Mouse (Mus musculus) hindbrain, embryonic 11.5 days (tissue): Measurements from ENCODE around the gene Cacna1d. TPM values are rescaled to one million over a fixed set of nuclear protein-coding genes. Genes with fewer than 3 reads are reported as not detected.

Source experiments
- ATAC-seq: fragments of 200-750 bp; cut with Nextera tagmentation; 2 replicates; pipeline ENCODE4 v1.8.0; 2017; ENCODE audit warnings: mild to moderate bottlenecking, moderate TSS enrichment, moderate library complexity; ENCODE audit not compliant: low FRiP score
- DNase-seq: peaks from one replicate; pipeline ENCODE4 v3.0.0-alpha.2; 2015; ENCODE audit warnings: low spot score
- H3K27ac ChIP-seq: fragments of 300-500 bp; sonication (generic); 2 replicates; pipeline ENCODE4 v1.5.1; 2014; ENCODE audit warnings: mild to moderate bottlenecking, low read depth, low read length
- H3K27me3 ChIP-seq: fragments of 300-500 bp; sonication (generic); 2 replicates; pipeline ENCODE4 v1.6.1; 2014; ENCODE audit warnings: mild to moderate bottlenecking, low read length, moderate library complexity, mixed read lengths; ENCODE audit not compliant: control insufficient read depth, insufficient read depth
- H3K36me3 ChIP-seq: fragments of 300-500 bp; sonication (generic); 2 replicates; pipeline ENCODE4 v1.6.1; 2014; ENCODE audit warnings: mild to moderate bottlenecking, low read length, moderate library complexity, mixed read lengths; ENCODE audit not compliant: control insufficient read depth, insufficient read depth
- H3K4me1 ChIP-seq: fragments of 300-500 bp; sonication (generic); replicated peaks from 2 replicates; pipeline ENCODE4 v1.6.1; 2014; ENCODE audit warnings: low read length, mixed read lengths; ENCODE audit not compliant: control insufficient read depth, insufficient read depth
- H3K4me2 ChIP-seq: fragments of 300-500 bp; sonication (generic); replicated peaks from 2 replicates; pipeline ENCODE4 v1.6.1; 2014; ENCODE audit warnings: mild to moderate bottlenecking, low read depth, low read length
- H3K4me3 ChIP-seq: fragments of 300-500 bp; sonication (generic); 2 replicates; pipeline ENCODE4 v1.5.1; 2014; ENCODE audit warnings: low read depth, low read length
- H3K9ac ChIP-seq: fragments of 300-500 bp; sonication (generic); 2 replicates; pipeline ENCODE4 v1.6.1; 2014; ENCODE audit warnings: low read depth, low read length
- H3K9me3 ChIP-seq: fragments of 300-500 bp; sonication (generic); 2 replicates; pipeline ENCODE4 v1.6.1; 2016; ENCODE audit warnings: low read length; ENCODE audit not compliant: control insufficient read depth
- WGBS: fragments of 180-500 bp; shearing (Covaris S2); extraction: QIAGEN DNeasy Blood & Tissue Kit; methylation state at CpG from one replicate; pipeline ENCODE4 v1.1.7; 2014; 5-methylcytosine and 5-hydroxymethylcytosine counted together
- polyA plus RNA-seq: library from polyadenylated mRNA; unstranded; fragments of >200 nt; fragmentation: Nextera tagmentation; extraction: Ambion mirVana; gene quantifications from 2 replicates; pipeline ENCODE4 v1.2.1, GENCODE M21; 2014

The Cacna1d gene
- polyA plus RNA-seq, 1 experiment from 2014 or later: 2.9 TPM

- WGBS: 94% methylated on average over 8 of the region's 8 CpGs
- Histone ChIP-seq H3K4me2 (no peak overlapping the region), H3K4me1 (no peaks in the 10 kb centered on the region), H3K9me3 (no peaks in the 10 kb centered on the region), H3K36me3 (no peaks in the 10 kb centered on the region), H3K9ac (no peak overlapping the region), H3K27me3 (no peaks in the 10 kb centered on the region), H3K4me3 (no peak overlapping the region), H3K27ac (no peak overlapping the region)
- ATAC-seq (no peak), DNase-seq (no peak)
These were observed 219.4 kb downstream of the Cacna1d start for GRCm38 (mm10) chr14:30271856-30272255.

DNA sequence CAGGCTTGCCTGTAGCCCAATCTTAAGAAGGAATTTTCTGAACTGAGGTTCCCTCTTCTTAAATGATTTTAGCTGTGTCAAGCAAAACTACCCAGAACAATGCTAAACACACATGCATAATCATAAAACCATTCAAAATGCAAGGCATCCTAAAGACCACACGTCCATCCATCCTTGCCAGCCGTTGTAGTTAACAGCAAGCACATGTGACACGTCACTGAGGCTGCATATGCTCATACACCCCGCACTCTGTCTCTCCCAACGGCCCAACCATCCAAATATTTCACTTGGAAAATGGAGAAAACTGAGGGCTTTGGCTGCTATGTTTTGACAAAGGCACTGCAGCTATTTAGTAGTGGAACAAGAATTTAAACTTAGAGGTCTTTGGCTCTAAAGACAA is 220.9 kb downstream of the Cacna1d start:
- no peak overlapping the region for H3K4me2 ChIP-seq
- no peaks in the 10 kb centered on the region for H3K4me1 ChIP-seq
- no peaks in the 10 kb centered on the region for H3K36me3 ChIP-seq
- DNase-seq: no peak
- no peak overlapping the region for H3K4me3 ChIP-seq
- H3K9me3 ChIP-seq: no peaks in the 10 kb centered on the region
- 84% methylated on average over 5 of the region's 5 CpGs for WGBS
- H3K27ac ChIP-seq: no peak overlapping the region
- H3K9ac ChIP-seq: no peak overlapping the region
- ATAC-seq: no peak
- H3K27me3 ChIP-seq: no peaks in the 10 kb centered on the region

DNA sequence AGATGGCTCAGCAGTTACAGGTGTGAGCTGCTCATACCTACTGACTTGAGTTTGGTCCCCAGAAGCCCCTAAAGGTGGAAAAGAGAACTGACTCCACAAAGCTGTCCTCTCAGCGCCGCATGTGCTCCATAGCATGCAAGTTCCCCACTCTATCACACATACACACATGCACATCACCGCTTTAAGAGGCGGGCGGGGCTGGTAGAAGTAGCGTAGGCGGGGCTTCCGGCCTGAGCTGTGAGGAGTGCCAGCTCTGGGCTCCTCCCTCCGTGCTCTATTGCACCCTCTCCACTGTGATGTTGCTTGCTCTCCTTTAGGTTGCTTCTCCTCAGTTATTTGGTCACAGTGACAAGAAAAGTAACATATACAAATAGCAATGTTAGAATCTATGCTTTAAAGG is 225.5 kb downstream of the Cacna1d start:
- no peaks in the 10 kb centered on the region for H3K27me3 ChIP-seq
- no peaks in the 10 kb centered on the region for H3K9me3 ChIP-seq
- ATAC-seq (no peak), DNase-seq (no peak)
- H3K4me2 ChIP-seq: no peak overlapping the region
- H3K9ac ChIP-seq: no peak overlapping the region
- no peaks in the 10 kb centered on the region for H3K36me3 ChIP-seq
- H3K27ac ChIP-seq: no peak overlapping the region
- 82% methylated on average over 9 of the region's 9 CpGs for WGBS
- H3K4me3 ChIP-seq: no peak overlapping the region
- no peaks in the 10 kb centered on the region for H3K4me1 ChIP-seq

- Histone ChIP-seq H3K9me3 (no peaks in the 10 kb centered on the region), H3K9ac (no peak overlapping the region), H3K27ac (no peak overlapping the region), H3K4me1 (no peaks in the 10 kb centered on the region), H3K4me3 (no peak overlapping the region), H3K4me2 (no peak overlapping the region), H3K36me3 (no peaks in the 10 kb centered on the region), H3K27me3 (no peaks in the 10 kb centered on the region)
- ATAC-seq (no peak), DNase-seq (no peak)
- 85% methylated on average over 10 of the region's 10 CpGs for WGBS
These were observed 229.5 kb downstream of the Cacna1d start for GRCm38 (mm10) chr14:30261561-30262251.

GRCm38 (mm10) chr14:30257626-30258025 is 233.6 kb downstream of the Cacna1d start:
- Histone ChIP-seq H3K36me3 (no peaks in the 10 kb centered on the region), H3K27me3 (no peaks in the 10 kb centered on the region), H3K4me3 (no peak overlapping the region), H3K9ac (no peak overlapping the region), H3K4me2 (no peak overlapping the region), H3K9me3 (no peaks in the 10 kb centered on the region), H3K27ac (no peak overlapping the region), H3K4me1 (no peaks in the 10 kb centered on the region)
- WGBS: 65% methylated on average over 4 of the region's 4 CpGs
- DNase-seq (no peak), ATAC-seq (no peak)

DNA sequence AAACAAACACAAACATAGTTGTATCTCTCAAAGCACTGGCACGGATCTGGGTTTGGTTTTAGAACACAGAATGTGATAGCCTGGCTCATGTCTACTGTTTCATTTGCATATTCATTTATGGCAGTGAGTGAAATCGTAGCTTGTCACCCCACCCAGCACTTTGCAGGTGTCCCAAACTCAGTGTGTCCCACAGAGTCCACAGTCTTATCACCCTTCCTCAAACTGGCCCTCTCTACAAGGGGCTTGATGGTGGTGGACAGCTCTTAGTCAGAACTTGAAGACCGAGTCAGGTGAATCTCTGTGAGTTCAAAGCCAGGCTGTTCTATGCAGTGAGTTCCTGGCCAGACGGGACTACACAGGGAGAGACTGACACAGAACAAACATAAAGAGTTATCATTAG is 234.8 kb downstream of the Cacna1d start:
- DNase-seq (no peak), ATAC-seq (no peak)
- H3K27ac ChIP-seq: no peak overlapping the region
- WGBS: 79% methylated on average over 4 of the region's 4 CpGs
- no peaks in the 10 kb centered on the region for H3K9me3 ChIP-seq
- H3K9ac ChIP-seq: no peak overlapping the region
- no peaks in the 10 kb centered on the region for H3K27me3 ChIP-seq
- no peaks in the 10 kb centered on the region for H3K36me3 ChIP-seq
- H3K4me2 ChIP-seq: no peak overlapping the region
- H3K4me1 ChIP-seq: no peaks in the 10 kb centered on the region
- H3K4me3 ChIP-seq: no peak overlapping the region

DNA sequence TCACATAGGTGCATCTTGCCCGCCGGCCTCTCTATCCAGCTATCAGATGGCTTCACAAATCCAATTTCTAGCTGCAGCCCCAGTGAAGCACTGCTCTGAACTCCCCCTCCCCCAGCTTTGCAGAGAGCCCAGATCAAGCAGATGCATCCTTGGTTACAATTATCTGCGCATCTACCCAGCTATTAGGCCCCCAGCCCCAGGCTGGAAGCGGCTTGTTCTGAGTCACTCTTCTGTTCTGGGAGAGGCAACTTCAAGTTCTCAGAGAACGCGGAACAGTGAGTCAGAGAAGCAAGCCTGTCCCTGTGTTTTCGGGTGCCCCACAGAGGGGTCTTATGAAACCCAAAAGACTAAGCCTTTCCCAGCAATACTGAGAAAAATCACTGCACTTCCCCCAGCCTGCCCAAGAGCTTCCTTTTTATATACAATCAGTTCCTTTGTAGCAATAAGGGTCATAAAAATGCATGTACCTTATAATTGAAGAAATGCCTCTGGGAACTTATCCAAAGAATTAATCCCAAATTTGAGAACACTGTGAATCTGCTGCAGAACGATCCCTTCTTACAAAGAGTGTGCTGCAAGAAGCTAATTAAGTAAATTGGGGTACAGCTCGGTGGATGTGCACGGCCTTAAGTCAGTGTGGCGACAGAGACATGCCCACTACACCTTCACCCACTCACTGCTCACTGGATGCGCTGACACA is 235.4 kb downstream of the Cacna1d start:
- Histone ChIP-seq H3K4me2 (no peak overlapping the region), H3K9me3 (no peaks in the 10 kb centered on the region), H3K27me3 (no peaks in the 10 kb centered on the region), H3K4me3 (no peak overlapping the region), H3K9ac (no peak overlapping the region), H3K4me1 (no peaks in the 10 kb centered on the region), H3K36me3 (no peaks in the 10 kb centered on the region), H3K27ac (no peak overlapping the region)
- DNase-seq (peak; percentile 10), ATAC-seq (no peak)
- 79% methylated on average over 12 of the region's 12 CpGs for WGBS

- 77% methylated on average over 4 of the region's 4 CpGs for WGBS
- H3K9ac ChIP-seq: no peak overlapping the region
- H3K27ac ChIP-seq: no peak overlapping the region
- no peaks in the 10 kb centered on the region for H3K36me3 ChIP-seq
- DNase-seq (no peak), ATAC-seq (no peak)
- no peak overlapping the region for H3K4me2 ChIP-seq
- no peaks in the 10 kb centered on the region for H3K9me3 ChIP-seq
- no peaks in the 10 kb centered on the region for H3K4me1 ChIP-seq
- no peak overlapping the region for H3K4me3 ChIP-seq
- no peaks in the 10 kb centered on the region for H3K27me3 ChIP-seq
These were observed 236.5 kb downstream of the Cacna1d start for GRCm38 (mm10) chr14:30254776-30255175.

- ATAC-seq: no peak
- H3K4me2 ChIP-seq: no peak overlapping the region
- no peak for DNase-seq
- H3K27ac ChIP-seq: no peak overlapping the region
- WGBS: 66% methylated on average over 2 of the region's 2 CpGs
- H3K36me3 ChIP-seq: no peaks in the 10 kb centered on the region
- H3K4me3 ChIP-seq: no peak overlapping the region
- H3K9ac ChIP-seq: no peak overlapping the region
- H3K4me1 ChIP-seq: no peaks in the 10 kb centered on the region
- H3K9me3 ChIP-seq: no peaks in the 10 kb centered on the region
- H3K27me3 ChIP-seq: no peaks in the 10 kb centered on the region
These were observed 238.4 kb downstream of the Cacna1d start for GRCm38 (mm10) chr14:30252824-30253223.
